Mouse (Mus musculus): ENCODE data around the gene Yap1. TPM values are rescaled to one million over a fixed set of nuclear protein-coding genes. Genes with fewer than 3 reads are reported as not detected.

The Yap1 gene
- total RNA-seq, 2 experiments from 2014 or later = 16.1 to 17.5 TPM

- DNase-seq (ENCODE audit: extremely low spot score in 1 of 2, low spot score in 2 of 2) = no peak
- no peak overlapping the region for H3K27ac ChIP-seq
- no peak overlapping the region for H3K4me3 ChIP-seq
- no peak for TF ChIP-seq CTCF (IDR thresholded peaks at IDR 0.05)
- intact Hi-C loops (cut with DNase I) = no loop called here
Measured at GRCm38 (mm10) chr9:7965590-7965989, 38.8 kb downstream of the Yap1 start.

- Histone ChIP-seq H3K27ac (no peak overlapping the region), H3K4me3 (no peak overlapping the region)
- intact Hi-C loops (cut with DNase I) = no loop called here
- DNase-seq (ENCODE audit: extremely low spot score in 1 of 2, low spot score in 2 of 2) = no peak
- no peak for TF ChIP-seq CTCF (IDR thresholded peaks at IDR 0.05)
Measured at GRCm38 (mm10) chr9:7963867-7964266, 40.5 kb downstream of the Yap1 start.

- intact Hi-C loops (cut with DNase I) = no loop called here
- no peak overlapping the region for H3K4me3 ChIP-seq
- no peak for DNase-seq (ENCODE audit: extremely low spot score in 1 of 2, low spot score in 2 of 2)
- TF ChIP-seq CTCF (IDR thresholded peaks at IDR 0.05) = no peak
- no peak overlapping the region for H3K27ac ChIP-seq
Measured at GRCm38 (mm10) chr9:7962915-7963314, 41.5 kb downstream of the Yap1 start.

GRCm38 (mm10) chr9:7961366-7962160 is 42.8 kb downstream of the Yap1 start:
- no peak for TF ChIP-seq CTCF (IDR thresholded peaks at IDR 0.05)
- Histone ChIP-seq H3K4me3 (no peak overlapping the region), H3K27ac (no peak overlapping the region)
- intact Hi-C loops (cut with DNase I) = no loop called here
- no peak for DNase-seq (ENCODE audit: extremely low spot score in 1 of 2, low spot score in 2 of 2)

GRCm38 (mm10) chr9:7960382-7960781 is 44.0 kb downstream of the Yap1 start:
- TF ChIP-seq CTCF (IDR thresholded peaks at IDR 0.05) = no peak
- DNase-seq (ENCODE audit: extremely low spot score in 1 of 2, low spot score in 2 of 2) = no peak
- no peak overlapping the region for H3K27ac ChIP-seq
- H3K4me3 ChIP-seq = no peak overlapping the region
- intact Hi-C loops (cut with DNase I) = no loop called here

- DNase-seq (ENCODE audit: extremely low spot score in 1 of 2, low spot score in 2 of 2) = no peak
- intact Hi-C loops (cut with DNase I) = no loop called here
- TF ChIP-seq CTCF (IDR thresholded peaks at IDR 0.05) = no peak
- Histone ChIP-seq H3K27ac (no peak overlapping the region), H3K4me3 (no peak overlapping the region)
Measured at GRCm38 (mm10) chr9:7959301-7959700, 45.1 kb downstream of the Yap1 start.

GRCm38 (mm10) chr9:7958025-7958593 is 46.3 kb downstream of the Yap1 start:
- TF ChIP-seq CTCF (IDR thresholded peaks at IDR 0.05) = no peak
- no peak overlapping the region for H3K4me3 ChIP-seq
- H3K27ac ChIP-seq = no peak overlapping the region
- intact Hi-C loops (cut with DNase I) = no loop called here
- DNase-seq (ENCODE audit: extremely low spot score in 1 of 2, low spot score in 2 of 2) = no peak

- no peak for TF ChIP-seq CTCF (IDR thresholded peaks at IDR 0.05)
- Histone ChIP-seq H3K27ac (no peak overlapping the region), H3K4me3 (no peak overlapping the region)
- intact Hi-C loops (cut with DNase I) = no loop called here
- no peak for DNase-seq (ENCODE audit: extremely low spot score in 1 of 2, low spot score in 2 of 2)
Measured at GRCm38 (mm10) chr9:7957407-7957806, 47.0 kb downstream of the Yap1 start.

GRCm38 (mm10) chr9:7956400-7956799 is 48.0 kb downstream of the Yap1 start:
- Histone ChIP-seq H3K4me3 (no peak overlapping the region), H3K27ac (no peak overlapping the region; the same call in 1 of the 2 replicates)
- intact Hi-C loops (cut with DNase I) = no loop called here
- no peak for DNase-seq (ENCODE audit: extremely low spot score in 1 of 2, low spot score in 2 of 2)
- TF ChIP-seq CTCF (IDR thresholded peaks at IDR 0.05) = no peak

GRCm38 (mm10) chr9:7952886-7953285 is 51.5 kb downstream of the Yap1 start:
- DNase-seq (ENCODE audit: extremely low spot score in 1 of 2, low spot score in 2 of 2) = no peak
- Histone ChIP-seq H3K27ac (no peak overlapping the region), H3K4me3 (no peak overlapping the region)
- intact Hi-C loops (cut with DNase I) = loop anchor here (5.0 kb wide), 1 partner anchor 116 kb away; the partner anchor contains the start of gene Birc2
- TF ChIP-seq CTCF (IDR thresholded peaks at IDR 0.05) = no peak

GRCm38 (mm10) chr9:7950211-7950644 is 54.2 kb downstream of the Yap1 start:
- DNase-seq (ENCODE audit: extremely low spot score in 1 of 2, low spot score in 2 of 2) = peak; percentile 26 to 34
- intact Hi-C loops (cut with DNase I) = loop anchor here (5.0 kb wide), 1 partner anchor 113 kb away; the partner anchor contains the start of gene Birc2
- TF ChIP-seq CTCF (IDR thresholded peaks at IDR 0.05) = no peak
- Histone ChIP-seq H3K4me3 (no peak overlapping the region), H3K27ac (peak overlapping the region; percentile 77)

- Histone ChIP-seq H3K4me3 (no peak overlapping the region), H3K27ac (no peak overlapping the region)
- no peak for TF ChIP-seq CTCF (IDR thresholded peaks at IDR 0.05)
- intact Hi-C loops (cut with DNase I) = no loop called here
- no peak for DNase-seq (ENCODE audit: extremely low spot score in 1 of 2, low spot score in 2 of 2)
Measured at GRCm38 (mm10) chr9:7947946-7948345, 56.5 kb downstream of the Yap1 start.
